Mouse (Mus musculus): ENCODE data around the gene Slc16a3.

Gene Slc16a3

DNA sequence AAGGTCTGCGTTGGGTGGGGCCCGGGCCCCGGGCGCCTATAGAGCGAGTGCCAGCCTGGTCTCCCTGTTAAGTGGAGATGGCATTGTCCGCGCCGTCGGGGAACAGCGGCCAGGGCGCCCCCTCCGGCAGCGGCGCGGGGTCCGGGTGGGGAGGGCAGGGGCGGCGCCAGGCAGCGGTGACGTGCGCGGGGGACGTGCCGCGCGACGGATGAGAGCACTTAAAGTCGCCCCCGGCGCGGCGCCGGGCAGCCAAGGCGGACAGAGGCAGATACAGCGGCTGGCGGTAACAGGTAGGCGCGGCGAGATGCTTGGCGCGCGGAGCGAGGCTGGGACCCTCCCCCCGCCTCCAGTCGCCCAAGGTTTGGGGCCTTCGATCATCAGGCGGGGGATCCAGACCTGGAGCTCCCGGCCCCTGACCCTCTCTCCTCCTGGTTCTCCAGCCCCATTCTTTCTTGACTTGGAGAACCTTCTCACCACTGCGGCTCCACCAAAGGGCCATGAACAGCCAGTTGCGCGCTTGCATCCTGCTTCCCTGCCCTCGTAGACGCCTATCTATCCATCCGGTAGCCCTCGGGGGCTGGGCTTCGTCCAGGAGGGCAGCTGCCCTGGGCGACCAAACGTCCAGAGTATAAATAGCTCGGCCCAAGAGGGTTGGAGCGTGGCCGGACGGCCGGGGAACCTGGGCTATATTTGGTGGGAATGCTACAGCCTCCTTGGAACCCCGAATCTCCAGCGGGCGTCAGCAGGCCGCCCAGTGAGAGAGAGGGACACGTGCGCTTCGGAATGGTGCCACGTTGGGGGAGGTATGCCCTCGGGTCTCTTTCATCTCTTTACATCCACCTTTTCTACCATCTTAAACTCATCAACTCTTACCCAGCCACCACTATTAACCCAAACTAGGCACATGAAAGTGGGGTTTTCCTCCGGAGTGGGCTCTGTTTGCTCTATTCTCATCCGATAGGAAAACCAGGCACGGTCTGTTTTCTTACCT lies 876 bp downstream of the Slc16a3 start:
- DNase-seq (ENCODE audit: low read depth), result no peak

DNA sequence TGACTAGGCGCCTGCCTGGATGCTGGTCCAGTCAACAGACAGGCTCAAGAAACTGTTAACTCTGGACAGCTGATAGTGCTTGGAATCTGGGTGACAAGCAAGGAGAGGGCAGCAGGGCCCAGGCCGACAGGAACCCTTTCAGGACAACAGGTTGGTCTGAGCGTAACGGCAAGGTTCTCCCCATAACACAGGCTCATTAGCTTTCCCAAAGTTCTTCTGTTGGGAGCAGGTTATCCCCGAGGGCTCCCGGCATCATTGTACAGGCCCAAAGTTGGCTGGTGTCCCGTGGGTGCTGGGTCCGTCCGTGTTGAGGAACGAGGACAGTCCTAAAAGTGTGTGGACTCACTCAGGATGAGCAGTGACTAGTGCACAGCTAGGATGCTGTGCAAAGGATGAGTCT lies 1.6 kb downstream of the Slc16a3 start:
- no peak for DNase-seq (ENCODE audit: low read depth)

DNA sequence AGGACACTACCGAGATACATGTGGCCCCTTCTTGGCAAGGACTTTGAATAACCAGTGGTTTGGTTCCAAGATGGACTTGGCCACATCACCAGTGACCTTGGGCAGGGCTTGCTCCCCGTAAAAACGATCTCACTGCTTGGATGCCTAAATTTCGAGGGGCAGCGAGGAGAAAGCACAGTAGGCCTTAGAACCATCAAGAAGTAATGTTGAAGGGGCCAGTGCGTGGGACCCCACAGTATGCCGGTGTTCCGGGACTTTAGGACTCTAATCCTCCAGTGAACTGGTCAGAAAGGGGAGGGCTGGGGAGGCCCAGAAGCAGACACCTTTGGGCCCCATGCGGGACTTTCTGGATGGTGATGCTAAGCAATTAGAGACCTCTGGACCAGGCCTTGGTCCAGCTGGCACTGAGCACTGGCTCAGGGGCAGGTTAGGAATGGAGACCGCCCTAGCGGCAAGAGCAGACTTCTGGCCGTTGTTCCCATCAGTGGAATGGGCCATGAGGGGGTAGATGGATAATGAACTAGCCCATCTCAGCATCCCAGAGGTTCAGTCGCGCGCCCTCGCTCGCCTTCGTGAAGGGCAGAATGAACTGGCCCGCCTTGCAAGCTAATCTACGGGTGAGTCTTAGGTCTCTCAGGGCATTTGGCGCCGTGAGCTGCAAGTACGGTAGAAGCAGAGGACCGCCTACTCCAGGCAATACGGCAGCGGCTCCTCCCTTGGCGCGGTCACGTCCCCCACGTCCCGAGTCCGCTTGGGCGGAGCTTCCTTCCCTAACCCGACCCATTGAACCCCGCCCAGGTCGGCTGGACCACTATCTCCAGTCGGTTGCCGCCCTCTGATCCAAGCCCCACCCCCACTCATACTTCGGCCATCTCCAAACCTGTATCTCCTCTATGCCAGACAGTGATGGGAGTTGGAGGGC lies 2.3 kb downstream of the Slc16a3 start:
- no peak for DNase-seq (ENCODE audit: low read depth)

DNA sequence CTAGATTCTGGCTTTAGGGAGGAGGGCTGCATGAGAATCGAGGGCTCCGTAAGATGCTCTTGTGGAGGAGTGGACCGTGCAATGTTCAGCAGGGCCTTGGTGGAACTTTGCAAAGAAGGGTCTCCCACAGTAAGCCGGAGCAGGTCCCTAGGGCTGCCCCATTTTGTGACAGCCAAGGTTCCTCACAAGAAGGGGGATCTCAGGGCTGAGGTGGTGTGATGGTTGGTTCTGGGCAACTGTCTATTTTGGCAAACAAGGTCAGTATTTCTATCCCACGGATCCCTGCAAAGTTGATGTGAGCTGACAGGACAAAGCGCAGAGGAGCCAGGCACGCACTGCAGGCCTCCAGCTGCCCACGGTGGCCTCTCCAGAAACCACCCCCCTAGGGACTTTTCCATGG lies 3.0 kb downstream of the Slc16a3 start:
- DNase-seq (ENCODE audit: low read depth), result no peak

DNA sequence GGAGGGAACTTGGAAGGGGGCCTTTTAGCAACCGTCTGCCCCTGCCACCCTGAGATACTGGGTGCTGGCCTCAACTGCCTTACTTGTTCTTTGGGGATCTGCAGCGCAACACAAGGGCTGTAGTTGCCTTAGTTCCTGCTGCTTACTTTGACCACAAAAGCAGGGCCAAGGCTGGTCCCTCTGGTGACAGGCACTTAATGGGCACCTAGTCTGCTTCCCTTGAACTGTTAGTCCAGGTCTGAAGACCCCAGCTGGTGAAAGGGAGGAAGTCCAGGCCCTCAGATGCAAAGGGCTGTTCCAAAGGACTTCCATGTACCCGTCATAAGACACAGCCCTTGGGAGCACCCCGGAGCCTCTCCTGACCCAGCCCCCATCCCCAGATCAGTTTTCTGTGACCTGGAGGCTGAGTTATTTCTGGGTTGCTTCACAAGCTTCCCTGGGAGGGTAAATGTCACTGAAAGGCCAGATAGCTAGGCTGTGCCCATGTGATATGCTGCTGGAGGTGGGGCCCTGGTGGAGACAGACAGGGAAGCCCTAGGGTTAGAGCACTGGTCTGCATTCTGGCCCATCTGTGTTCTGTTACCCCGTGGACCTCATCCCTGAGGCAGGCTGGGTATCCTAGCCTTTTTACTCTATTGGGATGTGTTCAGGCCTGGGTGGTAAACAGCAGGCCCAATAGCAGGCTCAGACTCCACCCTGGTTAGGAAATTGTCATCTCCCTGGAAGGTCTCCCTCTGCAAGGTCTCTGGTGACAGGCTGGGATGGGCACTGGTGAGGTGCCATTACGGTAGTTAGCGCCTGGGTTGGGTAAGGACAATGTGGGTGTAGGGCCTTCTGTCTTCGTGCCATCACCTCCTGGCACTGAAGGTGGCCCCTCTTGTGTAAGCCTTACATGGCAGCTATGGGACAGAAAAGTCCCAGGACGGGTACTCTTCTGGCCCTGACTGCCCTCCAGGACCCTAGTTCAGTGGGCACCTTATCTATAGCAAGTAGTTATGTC lies 3.8 kb downstream of the Slc16a3 start:
- DNase-seq (ENCODE audit: low read depth), result no peak

DNA sequence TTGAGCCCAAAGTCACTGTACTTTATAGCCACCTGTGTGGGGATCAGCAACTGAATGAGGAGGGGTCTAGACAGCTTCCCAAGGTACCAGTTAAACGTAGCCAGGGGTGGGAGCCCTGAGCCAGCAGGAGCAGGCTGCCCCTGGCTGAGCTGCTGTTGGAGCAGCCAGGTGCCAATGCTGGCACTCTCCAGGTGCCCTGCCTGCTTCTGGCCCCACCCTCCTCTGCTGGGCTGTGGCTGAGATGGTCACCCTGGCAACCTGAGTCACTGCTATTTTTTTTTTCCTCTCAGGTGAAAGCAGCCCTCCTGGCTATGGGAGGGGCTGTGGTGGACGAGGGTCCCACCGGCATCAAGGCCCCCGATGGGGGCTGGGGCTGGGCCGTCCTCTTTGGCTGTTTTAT lies 6.7 kb downstream of the Slc16a3 start:
- DNase-seq (ENCODE audit: low read depth), result no peak

DNA sequence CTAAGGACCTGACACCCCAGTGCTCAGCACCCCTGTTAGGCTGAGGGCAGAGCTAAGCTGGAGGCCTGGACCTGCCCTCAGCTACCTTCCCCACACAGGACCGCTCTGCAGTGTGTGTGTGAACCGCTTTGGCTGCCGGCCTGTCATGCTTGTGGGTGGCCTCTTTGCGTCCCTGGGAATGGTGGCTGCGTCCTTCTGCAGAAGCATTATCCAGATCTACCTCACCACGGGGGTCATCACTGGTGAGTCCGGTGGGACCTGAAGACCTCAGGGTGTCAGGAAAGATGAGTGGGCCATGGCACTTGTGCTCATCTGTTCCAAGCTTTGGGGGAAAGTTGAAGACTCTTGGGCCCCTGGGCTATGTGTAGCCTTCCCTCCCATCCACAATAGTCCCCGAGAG lies 7.4 kb downstream of the Slc16a3 start:
- no peak for DNase-seq (ENCODE audit: low read depth)

DNA sequence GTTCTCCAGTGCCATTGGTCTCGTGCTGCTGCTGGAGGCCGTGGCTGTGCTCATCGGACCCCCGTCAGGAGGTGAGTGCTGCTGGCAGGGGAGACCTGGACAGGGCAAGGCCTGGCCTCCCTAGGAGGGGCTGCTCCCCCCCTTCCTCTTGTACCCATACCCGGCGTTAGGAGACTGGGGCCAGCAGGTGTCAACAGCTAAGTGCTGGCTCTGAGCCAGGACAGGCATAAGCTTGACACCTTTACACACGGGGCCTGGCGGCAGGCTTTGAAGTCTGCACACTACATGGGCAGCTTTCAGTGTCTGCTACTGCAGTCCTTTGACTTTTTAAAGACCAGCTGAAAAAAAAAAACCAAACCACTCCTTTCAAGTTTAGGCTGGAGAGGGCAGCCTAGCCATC lies 8.8 kb downstream of the Slc16a3 start:
- DNase-seq (ENCODE audit: low read depth), result no peak

DNA sequence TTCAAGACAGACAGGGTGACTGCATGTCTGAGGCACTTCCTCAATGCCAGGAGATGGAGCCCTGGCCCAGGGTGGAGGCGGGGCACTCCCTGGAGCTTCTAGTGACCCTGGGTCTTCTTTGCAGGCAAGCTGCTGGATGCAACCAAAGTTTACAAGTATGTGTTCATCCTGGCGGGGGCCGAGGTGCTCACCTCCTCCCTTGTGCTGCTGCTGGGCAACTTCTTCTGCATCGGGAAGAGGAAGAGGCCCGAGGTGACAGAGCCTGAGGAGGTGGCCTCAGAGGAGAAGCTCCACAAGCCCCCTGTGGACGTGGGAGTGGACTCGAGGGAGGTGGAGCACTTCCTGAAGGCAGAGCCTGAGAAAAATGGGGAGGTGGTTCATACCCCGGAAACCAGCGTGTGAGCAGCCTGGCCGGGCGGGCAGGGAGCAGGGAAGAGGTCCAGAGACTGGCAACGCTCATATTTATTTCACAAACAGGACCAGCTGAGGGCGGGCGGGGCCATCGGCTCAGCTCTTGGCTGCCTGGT lies 9.5 kb downstream of the Slc16a3 start:
- no peak for DNase-seq (ENCODE audit: low read depth)

DNA sequence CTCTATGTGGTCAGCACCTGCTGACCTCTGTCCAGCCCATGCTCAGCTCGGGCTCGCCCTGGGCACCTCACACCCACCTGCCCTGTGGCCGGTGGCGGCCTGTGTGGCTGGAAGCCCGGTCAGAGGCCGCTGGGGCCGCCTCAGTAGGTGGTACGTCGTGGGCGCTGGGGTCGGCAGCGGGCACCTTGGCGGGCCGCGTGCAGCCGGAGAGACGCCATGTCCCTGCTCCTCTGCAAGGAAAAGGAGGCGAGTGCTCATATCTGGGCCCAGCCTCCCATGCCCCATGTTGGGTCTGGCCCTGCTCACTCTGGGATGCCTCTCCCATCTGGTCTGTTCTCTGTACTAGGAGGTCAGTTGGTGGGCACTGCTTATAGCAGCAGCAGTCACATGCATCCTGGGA lies 10.8 kb downstream of the Slc16a3 start:
- no peak for DNase-seq (ENCODE audit: low read depth)

DNA sequence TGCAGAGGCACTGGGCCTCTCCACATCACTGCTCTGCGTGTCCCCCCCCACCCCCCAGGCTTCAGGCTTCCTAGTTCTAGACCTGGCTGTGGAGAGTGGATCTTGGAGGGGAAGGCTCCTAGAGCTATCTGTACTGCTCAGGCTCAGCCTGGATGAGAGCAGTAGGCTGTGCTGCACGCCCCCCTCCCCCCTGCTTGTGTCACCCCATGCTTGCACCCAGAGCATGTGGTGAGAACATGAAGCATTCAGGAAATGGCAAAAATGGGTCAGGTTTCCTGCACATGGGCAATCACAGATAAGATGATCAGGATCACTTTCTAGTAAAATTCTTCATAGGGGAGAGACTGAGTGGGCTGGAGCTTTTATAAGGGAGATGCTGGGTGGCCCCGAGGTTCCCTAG lies 11.3 kb downstream of the Slc16a3 start:
- peak; percentile 85 for DNase-seq (ENCODE audit: low read depth)

DNA sequence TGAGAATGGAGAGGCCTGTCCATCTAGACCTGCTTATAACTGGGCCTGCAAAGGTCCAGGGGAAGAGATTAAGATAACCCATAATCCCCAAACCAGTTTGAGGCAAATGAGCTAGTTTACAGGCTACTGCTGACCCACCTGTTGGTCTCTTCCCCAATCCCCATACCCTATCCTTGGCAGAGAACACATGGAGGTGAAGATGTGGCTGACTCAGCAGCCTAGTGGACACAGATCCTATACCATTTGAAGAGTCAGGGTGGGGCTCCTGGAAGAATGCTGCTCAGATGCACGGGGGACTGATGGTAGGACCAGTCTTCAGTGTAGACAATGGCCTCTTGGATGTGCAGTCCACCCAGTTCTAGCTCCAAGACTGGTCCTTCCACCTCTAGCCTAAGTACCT lies 12.0 kb downstream of the Slc16a3 start:
- DNase-seq (ENCODE audit: low read depth), result no peak

DNA sequence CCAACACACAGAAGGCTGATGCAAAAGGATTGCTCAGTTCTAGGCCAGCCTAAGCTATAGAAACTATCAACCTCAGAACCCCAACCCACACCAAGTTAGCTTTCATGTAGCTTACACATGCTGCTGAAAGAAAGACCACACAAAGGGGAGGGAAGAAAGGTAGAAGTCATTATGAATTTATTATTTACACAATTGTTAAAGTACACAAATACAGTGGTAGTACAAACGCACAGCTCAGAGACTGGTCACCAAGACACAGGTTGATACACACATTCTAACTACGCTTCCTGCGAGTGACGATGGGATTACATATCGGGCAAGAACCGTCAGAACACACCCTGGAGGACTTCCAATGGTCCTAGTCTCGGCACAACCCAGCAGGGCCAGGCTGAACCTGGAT lies 13.3 kb downstream of the Slc16a3 start:
- no peak for DNase-seq (ENCODE audit: low read depth)

DNA sequence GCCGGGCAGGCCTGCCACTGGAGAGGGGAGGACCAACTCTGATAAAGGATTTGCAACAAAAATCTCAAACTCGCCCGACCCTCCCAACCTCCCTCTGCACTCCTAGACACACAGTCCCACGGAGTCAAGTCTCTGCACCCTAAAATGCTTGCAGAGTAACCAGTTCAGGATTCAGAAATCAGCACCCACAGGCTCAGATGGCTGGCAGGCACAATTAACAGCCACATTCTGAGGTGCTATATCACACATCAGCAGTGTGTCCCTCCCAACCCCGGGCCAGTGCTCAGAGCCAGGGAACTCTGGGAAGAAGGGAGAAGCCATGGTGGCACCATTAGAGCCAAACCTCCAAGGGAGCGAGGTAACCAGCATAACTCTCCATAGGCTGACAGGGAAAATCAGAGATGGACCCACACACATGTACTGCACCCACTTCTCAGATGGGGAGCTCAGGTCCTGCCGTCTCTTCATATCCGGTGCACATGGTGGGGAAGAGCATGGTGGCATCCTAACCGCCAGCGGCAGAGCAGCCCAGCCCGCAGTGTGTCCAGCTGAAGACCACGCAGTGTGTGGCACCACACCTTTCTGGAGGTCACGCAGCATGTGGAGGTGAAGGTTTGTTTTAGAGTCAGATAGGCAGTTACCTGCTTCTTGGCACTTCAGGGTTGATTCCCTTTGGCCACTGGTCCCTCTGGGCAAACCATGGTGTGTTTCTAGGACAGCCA lies 13.9 kb downstream of the Slc16a3 start:
- DNase-seq (ENCODE audit: low read depth), result no peak

DNA sequence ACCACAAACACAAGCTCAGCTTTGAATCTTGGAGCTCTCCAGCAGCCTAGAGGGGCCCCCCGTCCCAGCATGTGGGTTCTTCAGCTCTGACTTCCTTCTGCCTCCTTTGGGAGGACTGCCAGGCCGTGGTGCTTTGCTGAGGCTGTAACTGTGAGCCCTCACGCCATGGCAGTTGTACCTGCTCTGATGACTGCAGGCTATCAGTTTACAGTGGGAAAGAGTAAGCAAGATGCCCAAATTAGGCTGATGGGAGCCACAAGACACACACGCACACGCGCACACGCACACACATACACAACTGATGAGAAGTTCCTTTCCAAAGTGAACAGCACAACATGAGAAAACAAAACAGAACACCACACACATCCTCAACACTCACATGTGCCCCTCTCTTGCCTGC lies 14.6 kb downstream of the Slc16a3 start:
- no peak for DNase-seq (ENCODE audit: low read depth)

DNA sequence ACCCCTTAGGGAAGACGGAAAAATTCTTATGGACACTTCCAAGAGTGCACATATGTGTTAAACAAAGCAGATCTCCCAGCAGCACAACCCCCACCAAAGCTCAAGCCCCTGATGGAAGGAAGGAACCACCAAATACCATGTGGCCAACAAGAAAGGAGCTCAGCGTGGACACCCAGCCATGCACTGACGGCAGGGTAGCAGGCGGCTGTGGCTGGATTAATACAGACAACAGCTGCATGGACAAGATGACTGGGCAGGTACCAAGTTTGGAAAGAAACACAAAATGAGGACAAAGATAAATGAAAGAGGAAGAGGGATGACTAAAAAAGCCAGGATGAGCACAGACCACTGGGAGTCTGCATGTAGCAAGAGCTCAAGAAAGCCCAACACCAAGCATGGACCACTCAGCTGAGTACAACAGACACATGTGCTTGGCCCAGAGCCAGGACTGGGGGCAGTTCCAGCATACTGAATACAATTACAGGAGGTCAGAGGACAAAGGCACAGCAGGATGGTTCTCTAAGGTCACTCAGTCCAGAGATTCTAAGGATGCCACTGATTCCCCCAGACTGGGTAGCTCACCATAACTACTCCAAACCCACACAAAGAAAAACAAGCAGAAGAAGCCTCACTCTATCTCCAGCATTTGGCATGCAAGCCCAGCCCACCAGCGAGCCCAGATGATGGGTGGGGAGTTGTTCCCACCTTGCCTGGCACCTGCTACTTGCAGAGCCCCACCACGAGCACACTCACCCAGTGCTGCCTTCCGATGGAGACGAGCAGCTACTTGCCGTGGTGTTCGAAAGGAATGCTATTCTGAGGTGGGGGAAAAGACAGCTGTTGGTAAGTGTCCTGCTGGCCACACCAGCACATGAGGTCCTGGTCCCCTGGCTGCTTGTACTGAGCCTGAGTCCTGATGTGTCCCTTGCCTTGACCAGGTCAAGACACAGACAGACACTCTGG lies 16.2 kb downstream of the Slc16a3 start:
- no peak for DNase-seq (ENCODE audit: low read depth)

DNA sequence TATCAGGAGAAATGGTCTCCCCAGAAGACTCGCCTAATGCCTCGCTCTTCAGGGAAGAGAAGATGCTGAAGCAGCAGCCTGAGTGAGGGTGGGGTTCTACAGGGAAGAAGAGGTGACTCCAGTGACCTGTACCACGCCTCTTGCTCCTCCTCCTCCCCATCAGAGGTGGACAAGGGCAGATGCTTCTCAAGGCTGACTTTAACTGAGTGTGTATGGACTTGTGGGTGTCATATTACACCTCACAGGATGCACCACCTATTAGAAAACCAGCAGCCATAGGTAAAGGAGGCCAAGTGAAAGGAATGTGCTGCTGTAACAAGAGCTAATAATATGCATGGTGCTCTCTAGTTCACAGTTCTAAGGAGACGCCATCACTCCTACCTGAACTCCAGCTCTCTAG lies 17.3 kb downstream of the Slc16a3 start:
- DNase-seq (ENCODE audit: low read depth), result no peak

DNA sequence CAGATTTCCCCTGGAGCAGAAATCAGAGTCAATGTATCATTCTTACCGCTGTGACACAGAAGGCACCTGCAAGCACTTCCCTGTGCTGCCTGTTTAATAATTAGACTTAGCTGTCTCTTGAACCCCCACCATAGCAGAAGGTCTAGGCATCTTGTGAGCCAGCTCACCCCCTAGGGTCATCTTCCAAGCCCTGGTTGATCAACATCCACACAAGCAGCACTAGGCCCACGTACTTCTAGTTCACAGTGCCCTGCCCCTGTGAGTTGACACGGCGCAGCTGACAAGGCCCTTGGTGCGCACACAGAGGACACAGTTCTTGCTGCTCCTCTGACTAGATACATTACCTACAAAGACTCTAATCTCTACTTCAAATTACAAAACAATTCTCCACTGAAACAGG lies 21.5 kb downstream of the Slc16a3 start:
- DNase-seq (ENCODE audit: low read depth), result no peak

DNA sequence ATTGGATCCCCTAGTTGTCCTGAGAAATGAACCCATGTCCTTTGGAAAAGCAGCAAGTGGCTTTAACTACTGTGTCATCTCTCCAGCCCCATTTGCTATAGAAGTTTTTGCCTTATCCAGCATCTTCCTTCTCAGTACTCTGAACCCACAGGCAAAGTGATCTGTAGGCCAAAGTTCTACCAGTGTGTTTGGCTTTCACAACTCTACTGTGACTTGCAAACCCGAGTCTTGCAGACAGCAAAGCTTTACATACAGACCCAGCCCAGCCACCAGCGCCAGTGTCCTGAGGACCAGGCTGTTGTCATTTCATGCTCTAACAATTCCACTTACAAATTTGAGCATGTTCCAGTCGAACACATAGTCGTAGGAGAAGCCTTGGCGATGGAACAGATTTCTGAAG lies 23.0 kb downstream of the Slc16a3 start:
- no peak for DNase-seq (ENCODE audit: low read depth)

DNA sequence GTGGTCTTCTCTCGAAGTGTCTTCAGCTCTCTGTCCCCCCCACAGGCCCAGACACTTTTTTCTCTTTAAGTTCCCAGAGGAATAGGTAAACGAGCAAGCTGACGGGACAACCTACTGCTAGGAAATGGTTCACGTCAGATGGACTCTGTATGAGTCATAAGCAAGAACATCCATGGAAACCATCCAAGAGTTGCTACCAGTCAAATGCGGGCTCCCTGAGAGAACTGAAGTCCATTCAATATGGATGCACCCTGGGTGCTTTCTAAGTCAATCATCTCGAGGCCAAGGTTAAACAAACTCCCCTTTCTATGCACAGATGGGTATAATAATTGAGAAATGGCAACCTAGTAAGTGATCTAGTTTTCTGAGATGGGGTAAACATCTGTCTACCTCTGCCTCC lies 25.0 kb downstream of the Slc16a3 start:
- no peak for DNase-seq (ENCODE audit: low read depth)
